Mouse (Mus musculus) right cerebral cortex, postnatal 4 days (tissue): ENCODE measurements around the gene Fuca2.
"Not testable (repeated sequence)": the region's sequence is repeated elsewhere in the genome, so short reads cannot be mapped to it uniquely, and the experiment has no call there.

Source experiments
- DNase-seq: peaks from one replicate; pipeline ENCODE4 v3.0.0-alpha.2; 2022

Gene Fuca2

GRCm38 (mm10) chr10:13499331-13499730 lies at the start of gene Fuca2:
TSS of gene Fuca2 (plus strand) at chr10:13499540.
- no peak for DNase-seq

GRCm38 (mm10) chr10:13451640-13452039 lies 47.7 kb upstream of the Fuca2 start:
- no peak for DNase-seq

- DNase-seq, result no peak
These were observed 45.9 kb upstream of the Fuca2 start for GRCm38 (mm10) chr10:13453200-13453990.

- DNase-seq, result not testable (repeated sequence)
These were observed 35.0 kb upstream of the Fuca2 start for GRCm38 (mm10) chr10:13464295-13464694.

- DNase-seq, result no peak
These were observed 32.4 kb upstream of the Fuca2 start for GRCm38 (mm10) chr10:13466925-13467324.

- DNase-seq, result not testable (repeated sequence)
These were observed 31.3 kb upstream of the Fuca2 start for GRCm38 (mm10) chr10:13468025-13468529.

- DNase-seq, result no peak
These were observed 29.1 kb upstream of the Fuca2 start for GRCm38 (mm10) chr10:13470236-13470635.

GRCm38 (mm10) chr10:13473287-13473832 lies 26.0 kb upstream of the Fuca2 start:
- DNase-seq, result no peak

- peak; percentile 24 for DNase-seq
These were observed 25.3 kb upstream of the Fuca2 start, which contains the start of gene Phactr2 for GRCm38 (mm10) chr10:13473833-13474567. TSS of gene Phactr2 (minus strand) at chr10:13474412.

- DNase-seq, result no peak
These were observed 24.8 kb upstream of the Fuca2 start for GRCm38 (mm10) chr10:13474568-13474955.

- no peak for DNase-seq
These were observed 24.2 kb upstream of the Fuca2 start for GRCm38 (mm10) chr10:13475121-13475520.

GRCm38 (mm10) chr10:13479341-13479740 lies 20.0 kb upstream of the Fuca2 start:
- DNase-seq, result no peak

- no peak for DNase-seq
These were observed 13.4 kb upstream of the Fuca2 start for GRCm38 (mm10) chr10:13485958-13486357.

- no peak for DNase-seq
These were observed 9.7 kb upstream of the Fuca2 start for GRCm38 (mm10) chr10:13489671-13490070.

- DNase-seq, result no peak
These were observed 5.2 kb upstream of the Fuca2 start for GRCm38 (mm10) chr10:13493978-13494686.

- DNase-seq, result no peak
These were observed 3.0 kb upstream of the Fuca2 start for GRCm38 (mm10) chr10:13496315-13496714.

- DNase-seq, result no peak
These were observed 1.1 kb downstream of the Fuca2 start for GRCm38 (mm10) chr10:13500473-13500872.

- DNase-seq, result peak; percentile 85
These were observed 1.7 kb downstream of the Fuca2 start for GRCm38 (mm10) chr10:13500938-13501496.

- not testable (repeated sequence) for DNase-seq
These were observed 2.2 kb downstream of the Fuca2 start for GRCm38 (mm10) chr10:13501533-13501932.

- DNase-seq, result no peak
These were observed 3.0 kb downstream of the Fuca2 start for GRCm38 (mm10) chr10:13502371-13502770.

GRCm38 (mm10) chr10:13521857-13522256 lies 22.5 kb downstream of the Fuca2 start:
- no peak for DNase-seq

GRCm38 (mm10) chr10:13528155-13528554 lies 28.8 kb downstream of the Fuca2 start:
- no peak for DNase-seq

GRCm38 (mm10) chr10:13534751-13535150 lies 35.4 kb downstream of the Fuca2 start:
- DNase-seq, result no peak
